Mouse (Mus musculus) myocyte (in vitro differentiated cells): Measurements from ENCODE around the gene 2610528A11Rik. TPM values are rescaled to one million over a fixed set of nuclear protein-coding genes. Genes with fewer than 3 reads are reported as not detected.

ENCODE experiments used
- H3K27me3 ChIP-seq: one replicate; pipeline ENCODE4 v1.6.1; 2011; ENCODE audit not compliant: control insufficient read depth, insufficient read depth, insufficient read length
- H3K36me3 ChIP-seq: one replicate; pipeline ENCODE4 v1.6.1; 2011; ENCODE audit not compliant: control insufficient read depth, insufficient read depth
- H3K4me2 ChIP-seq: one replicate; pipeline ENCODE4 v1.6.1; 2011; ENCODE audit warnings: low read depth, control low read depth
- H3K4me3 ChIP-seq: one replicate; pipeline ENCODE4 v1.5.1; 2011; ENCODE audit warnings: mild to moderate bottlenecking, control low read depth, moderate library complexity
- H3K79me2 ChIP-seq: one replicate; pipeline ENCODE4 v1.6.1; 2011; ENCODE audit not compliant: control insufficient read depth, insufficient read depth
- H3ac ChIP-seq: one replicate; pipeline ENCODE4 v1.6.1; 2011; ENCODE audit not compliant: control insufficient read depth, insufficient read length
- CEBPB ChIP-seq: IDR thresholded peaks from 2 replicates; pipeline ENCODE4 v1.6.1; 2011; ENCODE audit warnings: mild to moderate bottlenecking, moderate library complexity; ENCODE audit not compliant: poor library complexity, insufficient read depth, severe bottlenecking
- E2F4 ChIP-seq: IDR thresholded peaks from one replicate; pipeline ENCODE4 v1.6.1; 2011; ENCODE audit warnings: mild to moderate bottlenecking, control low read depth, moderate library complexity; ENCODE audit not compliant: insufficient read depth
- MAX ChIP-seq: IDR thresholded peaks from one replicate; pipeline ENCODE4 v1.6.1; 2011; ENCODE audit warnings: low read depth, mild to moderate bottlenecking, control low read depth
- MYOD1 ChIP-seq, 3 experiments: IDR thresholded peaks; one replicate each; pipeline ENCODE4 v1.6.1; 2011; ENCODE audit warnings: control low read depth in 2 of 3, low read depth in 2 of 3, mild to moderate bottlenecking in 2 of 3, moderate library complexity in 1 of 3; ENCODE audit not compliant: insufficient read length in 2 of 3, control insufficient read depth in 1 of 3
- MYOG ChIP-seq, 3 experiments: IDR thresholded peaks; one replicate each; pipeline ENCODE4 v1.6.1; 2011; ENCODE audit warnings: control low read depth in 2 of 3, low read depth in 2 of 3, mild to moderate bottlenecking in 2 of 3; ENCODE audit not compliant: insufficient read length in 2 of 3, control insufficient read depth in 1 of 3, insufficient read depth in 1 of 3
- POLR2A ChIP-seq: IDR thresholded peaks from one replicate; pipeline ENCODE4 v1.6.1; 2011; ENCODE audit warnings: low read depth, mild to moderate bottlenecking, control low read depth, moderate library complexity; ENCODE audit not compliant: insufficient read length
- POLR2AphosphoS2 ChIP-seq: IDR thresholded peaks from one replicate; pipeline ENCODE4 v1.6.1; 2011; ENCODE audit warnings: low read depth, control low read depth; ENCODE audit not compliant: insufficient read length
- REST ChIP-seq: IDR thresholded peaks from one replicate; pipeline ENCODE4 v1.6.1; 2011; ENCODE audit warnings: mild to moderate bottlenecking, control low read depth, moderate library complexity; ENCODE audit not compliant: insufficient read depth, insufficient read length
- SRF ChIP-seq: IDR thresholded peaks from one replicate; pipeline ENCODE4 v1.6.1; 2011; ENCODE audit warnings: low read depth; ENCODE audit not compliant: control insufficient read depth, insufficient read length
- TCF12 ChIP-seq: IDR thresholded peaks from one replicate; pipeline ENCODE4 v1.6.1; 2011; ENCODE audit warnings: mild to moderate bottlenecking, control low read depth; ENCODE audit not compliant: poor library complexity, insufficient read depth, severe bottlenecking
- TCF3 ChIP-seq: IDR thresholded peaks from one replicate; pipeline ENCODE4 v1.6.1; 2011; ENCODE audit warnings: low read depth, control low read depth; ENCODE audit not compliant: insufficient read length
- USF1 ChIP-seq: IDR thresholded peaks from one replicate; pipeline ENCODE4 v1.6.1; 2011; ENCODE audit warnings: low read depth, mild to moderate bottlenecking, control low read depth, moderate library complexity
- polyA plus RNA-seq: library from polyadenylated mRNA; unstranded; fragments of >200 nt; fragmentation: generic; extraction: Trizol; gene quantifications from one replicate; pipeline ENCODE4 v1.2.1, GENCODE M21; 2012; ENCODE audit warnings: missing spikeins

Gene 2610528A11Rik
- polyA plus RNA-seq, 1 experiment, result 1.2 TPM

DNA sequence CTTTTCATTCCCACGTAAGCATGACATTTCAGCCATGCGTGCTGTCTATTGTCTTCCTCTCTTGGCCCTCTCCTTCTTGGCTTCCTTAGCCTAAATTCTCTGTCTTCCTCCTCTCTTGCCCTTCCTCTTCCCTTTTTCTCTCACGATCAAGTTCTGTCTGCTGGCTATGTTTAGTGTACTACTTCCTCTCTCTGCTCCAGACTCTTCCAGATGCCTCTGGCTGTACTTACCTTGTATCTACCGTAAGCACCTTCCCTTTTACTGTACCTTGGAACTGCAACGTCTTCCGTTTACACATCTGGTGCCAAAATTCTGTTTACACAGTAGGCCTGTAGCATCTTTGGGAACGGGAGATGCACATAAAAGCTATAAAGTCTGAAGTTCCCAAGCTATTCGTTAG lies 4.4 kb downstream of the 2610528A11Rik start:
- H3K4me2 ChIP-seq, result no peak overlapping the region
- no peak for TF ChIP-seq REST
- TF ChIP-seq TCF3, result no peak
- TF ChIP-seq MYOG (IDR thresholded peaks at IDR 0.05; ENCODE audit: control insufficient read depth in 1 of 3, insufficient read depth in 1 of 3, insufficient read length in 2 of 3, low read depth in 2 of 3), result no peak
- no peak for TF ChIP-seq SRF
- no peak for TF ChIP-seq TCF12
- no peak for TF ChIP-seq CEBPB
- TF ChIP-seq MAX, result no peak
- no peak for TF ChIP-seq E2F4
- TF ChIP-seq POLR2A, result no peak
- no peak for TF ChIP-seq MYOD1 (IDR thresholded peaks at IDR 0.05; ENCODE audit: control insufficient read depth in 1 of 3, insufficient read length in 2 of 3, low read depth in 2 of 3)
- TF ChIP-seq POLR2AphosphoS2, result no peak
- no peak for TF ChIP-seq USF1

DNA sequence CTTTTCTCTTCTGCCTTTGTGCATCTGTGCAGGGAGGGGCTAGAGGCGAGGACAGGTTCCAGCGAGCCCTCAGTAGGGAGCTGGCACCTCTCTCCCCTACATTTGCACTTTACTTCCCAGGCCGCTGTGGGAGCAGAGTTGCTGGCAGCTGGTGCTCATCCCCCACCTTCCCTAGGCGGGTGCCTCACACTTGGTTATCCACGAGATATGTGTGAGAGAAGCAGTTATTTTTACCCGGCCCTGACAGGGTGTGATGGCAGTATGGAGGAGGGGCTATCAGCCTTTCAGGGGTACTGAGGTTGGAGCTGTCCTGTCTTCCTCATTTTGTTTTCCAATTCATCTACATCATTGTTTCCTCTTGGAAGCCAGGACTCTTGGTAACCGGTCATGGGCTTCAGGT lies 8.0 kb downstream of the 2610528A11Rik start:
- no peaks in the 10 kb centered on the region for H3K79me2 ChIP-seq
- no peak overlapping the region for H3K4me3 ChIP-seq
- TF ChIP-seq REST (no peak), MYOD1 (IDR thresholded peaks at IDR 0.05; ENCODE audit: control insufficient read depth in 1 of 3, insufficient read length in 2 of 3, low read depth in 2 of 3) (no peak), USF1 (no peak), MAX (no peak), CEBPB (no peak), SRF (no peak), TCF3 (no peak), POLR2A (no peak), TCF12 (no peak), POLR2AphosphoS2 (no peak), E2F4 (no peak), MYOG (IDR thresholded peaks at IDR 0.05; ENCODE audit: control insufficient read depth in 1 of 3, insufficient read depth in 1 of 3, insufficient read length in 2 of 3, low read depth in 2 of 3) (no peak)
- no peaks in the 10 kb centered on the region for H3K27me3 ChIP-seq
- H3K36me3 ChIP-seq, result no peaks in the 10 kb centered on the region
- no peak overlapping the region for H3ac ChIP-seq
- H3K4me2 ChIP-seq, result no peak overlapping the region

More for the DNA sequence above, 4.4 kb downstream of the 2610528A11Rik start:
- no peak overlapping the region for H3K4me3 ChIP-seq
- H3K79me2 ChIP-seq, result no peaks in the 10 kb centered on the region
- no peak overlapping the region for H3ac ChIP-seq
- no peaks in the 10 kb centered on the region for H3K36me3 ChIP-seq
- no peaks in the 10 kb centered on the region for H3K27me3 ChIP-seq

DNA sequence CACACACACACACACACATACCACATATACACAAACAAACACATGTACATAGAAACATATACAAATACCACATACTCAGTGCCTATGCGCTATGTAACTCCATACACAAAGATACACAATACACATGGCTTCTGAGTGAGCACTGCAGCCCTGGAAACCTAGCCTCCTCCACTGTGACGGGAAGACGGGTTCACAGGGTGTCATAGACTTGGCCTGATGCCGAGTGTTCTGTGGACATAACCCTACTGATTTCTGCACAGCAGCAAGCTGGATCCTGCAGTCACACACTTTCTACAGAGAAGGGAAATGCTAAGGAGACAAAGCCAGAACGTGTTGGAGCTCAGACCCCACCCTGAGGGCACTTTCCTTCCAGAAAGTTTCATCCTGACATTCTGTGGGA lies 9.1 kb downstream of the 2610528A11Rik start:
- Histone ChIP-seq H3K4me2 (no peak overlapping the region), H3K4me3 (no peak overlapping the region), H3K27me3 (no peaks in the 10 kb centered on the region), H3ac (no peak overlapping the region), H3K36me3 (no peaks in the 10 kb centered on the region), H3K79me2 (no peaks in the 10 kb centered on the region)
- TF ChIP-seq E2F4 (no peak), CEBPB (no peak), MAX (no peak), POLR2A (no peak), TCF3 (no peak), POLR2AphosphoS2 (no peak), MYOD1 (IDR thresholded peaks at IDR 0.05; ENCODE audit: control insufficient read depth in 1 of 3, insufficient read length in 2 of 3, low read depth in 2 of 3) (no peak), MYOG (IDR thresholded peaks at IDR 0.05; ENCODE audit: control insufficient read depth in 1 of 3, insufficient read depth in 1 of 3, insufficient read length in 2 of 3, low read depth in 2 of 3) (no peak), USF1 (no peak), SRF (no peak), REST (no peak), TCF12 (no peak)

DNA sequence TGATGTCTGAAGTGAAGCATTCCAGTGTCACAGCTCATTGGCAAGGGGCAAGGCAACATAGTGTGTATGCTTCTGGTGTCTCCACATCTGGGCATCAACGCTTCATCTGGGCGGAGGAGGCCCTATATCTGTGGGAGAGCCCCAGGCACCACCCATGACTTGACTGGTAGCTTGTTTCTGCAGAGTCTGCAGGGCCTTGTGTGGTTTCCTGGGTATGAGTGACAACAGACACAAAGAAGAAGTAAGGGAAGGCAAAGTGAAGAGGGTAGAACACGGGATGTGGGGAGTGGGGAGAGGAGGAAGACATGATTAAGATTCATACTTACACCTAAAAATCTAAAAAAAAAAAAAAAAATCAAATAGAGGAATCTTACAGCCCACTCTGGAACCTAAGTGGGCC lies 11.3 kb downstream of the 2610528A11Rik start:
- Histone ChIP-seq H3K4me3 (no peak overlapping the region), H3K4me2 (no peak overlapping the region), H3K79me2 (no peaks in the 10 kb centered on the region), H3K36me3 (no peaks in the 10 kb centered on the region), H3ac (no peak overlapping the region), H3K27me3 (peaks cover 8% of the 10 kb centered on the region)
- no peak for TF ChIP-seq REST
- no peak for TF ChIP-seq E2F4
- TF ChIP-seq TCF12, result no peak
- TF ChIP-seq SRF, result no peak
- no peak for TF ChIP-seq POLR2A
- no peak for TF ChIP-seq MYOG (IDR thresholded peaks at IDR 0.05; ENCODE audit: control insufficient read depth in 1 of 3, insufficient read depth in 1 of 3, insufficient read length in 2 of 3, low read depth in 2 of 3)
- no peak for TF ChIP-seq MAX
- no peak for TF ChIP-seq USF1
- TF ChIP-seq POLR2AphosphoS2, result no peak
- no peak for TF ChIP-seq TCF3
- TF ChIP-seq CEBPB, result no peak
- no peak for TF ChIP-seq MYOD1 (IDR thresholded peaks at IDR 0.05; ENCODE audit: control insufficient read depth in 1 of 3, insufficient read length in 2 of 3, low read depth in 2 of 3)
